Mouse (Mus musculus) stomach, embryonic 15.5 days (tissue): Measurements from ENCODE around the gene Hid1. TPM values are rescaled to one million over a fixed set of nuclear protein-coding genes. Genes with fewer than 3 reads are reported as not detected.

Source experiments
- ATAC-seq: fragments of 200-750 bp; cut with Nextera tagmentation; 2 replicates; pipeline ENCODE4 v1.8.0; 2017; ENCODE audit warnings: low read depth, moderate number of reproducible peaks, moderate TSS enrichment; ENCODE audit not compliant: insufficient read depth, low FRiP score
- H3K27ac ChIP-seq: fragments of 300-500 bp; sonication (generic); 2 replicates; pipeline ENCODE4 v1.5.1; 2015; ENCODE audit warnings: mild to moderate bottlenecking, inconsistent platforms
- H3K27me3 ChIP-seq: fragments of 300-500 bp; sonication (generic); replicated peaks from 2 replicates; pipeline ENCODE4 v1.6.1; 2015; ENCODE audit warnings: inconsistent platforms
- H3K36me3 ChIP-seq: fragments of 300-500 bp; sonication (generic); 2 replicates; pipeline ENCODE4 v1.6.1; 2015; ENCODE audit warnings: inconsistent platforms
- H3K4me1 ChIP-seq: fragments of 300-500 bp; sonication (generic); 2 replicates; pipeline ENCODE4 v1.6.1; 2015; ENCODE audit warnings: inconsistent platforms
- H3K4me2 ChIP-seq: fragments of 300-500 bp; sonication (generic); 2 replicates; pipeline ENCODE4 v1.6.1; 2015; ENCODE audit warnings: mild to moderate bottlenecking, inconsistent platforms
- H3K4me3 ChIP-seq: fragments of 300-500 bp; sonication (generic); replicated peaks from 2 replicates; pipeline ENCODE4 v1.5.1; 2015; ENCODE audit warnings: inconsistent platforms
- H3K9ac ChIP-seq: fragments of 300-500 bp; sonication (generic); 2 replicates; pipeline ENCODE4 v1.6.1; 2015; ENCODE audit warnings: inconsistent platforms
- H3K9me3 ChIP-seq: fragments of 300-500 bp; sonication (generic); 2 replicates; pipeline ENCODE4 v1.6.1; 2016; ENCODE audit warnings: inconsistent platforms
- WGBS: fragments of 180-500 bp; shearing (Covaris S2); methylation state at CpG from one replicate; pipeline ENCODE4 v1.1.7; 2015; 5-methylcytosine and 5-hydroxymethylcytosine counted together
- polyA plus RNA-seq: library from polyadenylated mRNA; unstranded; fragments of >200 nt; fragmentation: Nextera tagmentation; extraction: Ambion mirVana; gene quantifications from 2 replicates; pipeline ENCODE4 v1.2.1, GENCODE M21; 2015

The Hid1 gene
- polyA plus RNA-seq, 1 experiment from 2014 or later: 32.9 TPM

GRCm38 (mm10) chr11:115373805-115374694, 6.5 kb upstream of the Hid1 start:
- whole genome bisulfite sequencing: 4% methylated on average over 30 of the region's 30 CpGs
- Histone ChIP-seq H3K4me2 (peak overlapping the region; percentile 83), H3K27ac (no peak overlapping the region), H3K9ac (no peak overlapping the region; the same call in 1 of the 2 replicates), H3K36me3 (no peaks in the 10 kb centered on the region), H3K9me3 (no peaks in the 10 kb centered on the region), H3K27me3 (peaks cover 10% of the 10 kb centered on the region), H3K4me1 (peaks cover 12% of the 10 kb centered on the region), H3K4me3 (peak overlapping the region; percentile 37)
- no peak for ATAC-seq

- Histone ChIP-seq H3K36me3 (no peaks in the 10 kb centered on the region), H3K9me3 (no peaks in the 10 kb centered on the region), H3K27ac (no peak overlapping the region), H3K4me1 (peaks cover 12% of the 10 kb centered on the region), H3K4me3 (no peak overlapping the region), H3K27me3 (peaks cover 10% of the 10 kb centered on the region), H3K4me2 (no peak overlapping the region), H3K9ac (no peak overlapping the region)
- WGBS: 42% methylated on average over 2 of the region's 2 CpGs
- no peak for ATAC-seq
These were observed 5.2 kb upstream of the Hid1 start for GRCm38 (mm10) chr11:115372737-115373136.

- ATAC-seq: no peak
- H3K27me3 ChIP-seq: peaks cover 17% of the 10 kb centered on the region
These were observed 4.5 kb upstream of the Hid1 start for GRCm38 (mm10) chr11:115372015-115372414.

GRCm38 (mm10) chr11:115371354-115371753, 3.8 kb upstream of the Hid1 start:
- H3K27me3 ChIP-seq: peaks cover 20% of the 10 kb centered on the region
- WGBS: 52% methylated on average over 8 of the region's 8 CpGs

More at GRCm38 (mm10) chr11:115372015-115372414, 4.5 kb upstream of the Hid1 start:
- Histone ChIP-seq H3K4me1 (peaks cover 17% of the 10 kb centered on the region), H3K9me3 (no peaks in the 10 kb centered on the region), H3K9ac (no peak overlapping the region), H3K4me3 (no peak overlapping the region), H3K4me2 (no peak overlapping the region), H3K27ac (no peak overlapping the region), H3K36me3 (no peaks in the 10 kb centered on the region)
- 48% methylated on average over 1 of the region's 1 CpGs for WGBS

GRCm38 (mm10) chr11:115370368-115370767, 2.8 kb upstream of the Hid1 start:
- peaks cover 26% of the 10 kb centered on the region for H3K4me1 ChIP-seq
- H3K27ac ChIP-seq: no peak overlapping the region
- H3K9ac ChIP-seq: no peak overlapping the region
- H3K4me3 ChIP-seq: no peak overlapping the region
- ATAC-seq: no peak
- peaks cover 20% of the 10 kb centered on the region for H3K27me3 ChIP-seq
- H3K36me3 ChIP-seq: no peaks in the 10 kb centered on the region
- no peak overlapping the region for H3K4me2 ChIP-seq
- no peaks in the 10 kb centered on the region for H3K9me3 ChIP-seq
- WGBS: 51% methylated on average over 7 of the region's 7 CpGs

More at GRCm38 (mm10) chr11:115371354-115371753, 3.8 kb upstream of the Hid1 start:
- Histone ChIP-seq H3K27ac (no peak overlapping the region), H3K4me3 (no peak overlapping the region), H3K9ac (no peak overlapping the region), H3K36me3 (no peaks in the 10 kb centered on the region), H3K4me1 (peaks cover 21% of the 10 kb centered on the region), H3K4me2 (no peak overlapping the region), H3K9me3 (no peaks in the 10 kb centered on the region)
- ATAC-seq: no peak

- Histone ChIP-seq H3K27ac (peak overlapping the region; percentile 52), H3K9me3 (no peaks in the 10 kb centered on the region), H3K4me3 (peak overlapping the region; percentile 53), H3K36me3 (no peaks in the 10 kb centered on the region), H3K27me3 (peaks cover 10% of the 10 kb centered on the region), H3K4me2 (peak overlapping the region; percentile 73), H3K9ac (peak overlapping the region; percentile 49; the same call in 1 of the 2 replicates), H3K4me1 (peaks cover 15% of the 10 kb centered on the region)
- ATAC-seq: no peak
- WGBS: 5% methylated on average over 28 of the region's 28 CpGs
These were observed 706 bp downstream of the Hid1 start for GRCm38 (mm10) chr11:115366706-115367394.

GRCm38 (mm10) chr11:115366039-115366705, 1.4 kb downstream of the Hid1 start:
- Histone ChIP-seq H3K4me3 (peak overlapping the region; percentile 53), H3K9me3 (no peaks in the 10 kb centered on the region), H3K27me3 (peaks cover 10% of the 10 kb centered on the region), H3K9ac (no peak overlapping the region), H3K36me3 (no peaks in the 10 kb centered on the region), H3K27ac (no peak overlapping the region; the same call in 1 of the 2 replicates), H3K4me1 (peaks cover 15% of the 10 kb centered on the region), H3K4me2 (peak overlapping the region; percentile 73)
- WGBS: 29% methylated on average over 7 of the region's 7 CpGs
- no peak for ATAC-seq

- H3K9ac ChIP-seq: no peak overlapping the region
- H3K4me2 ChIP-seq: no peak overlapping the region; the same call in 1 of the 2 replicates
- no peaks in the 10 kb centered on the region for H3K9me3 ChIP-seq
- ATAC-seq: no peak; the same call in 1 of the 2 replicates
- H3K27ac ChIP-seq: peak overlapping the region; percentile 44; the same call in 1 of the 2 replicates
- no peaks in the 10 kb centered on the region for H3K36me3 ChIP-seq
- peaks cover 25% of the 10 kb centered on the region for H3K4me1 ChIP-seq
- WGBS: 84% methylated on average over 3 of the region's 3 CpGs
- H3K4me3 ChIP-seq: no peak overlapping the region
- H3K27me3 ChIP-seq: peaks cover 10% of the 10 kb centered on the region
These were observed 3.4 kb downstream of the Hid1 start for GRCm38 (mm10) chr11:115364136-115364535.

GRCm38 (mm10) chr11:115359726-115360125, 7.8 kb downstream of the Hid1 start:
- ATAC-seq: no peak
- 64% methylated on average over 6 of the region's 6 CpGs for WGBS
- 0 out of 2 replicates have a peak overlapping the region, but pooled peaks have one; percentile 3 for H3K4me2 ChIP-seq

GRCm38 (mm10) chr11:115359293-115359692, 8.3 kb downstream of the Hid1 start:
- Histone ChIP-seq H3K27ac (peak overlapping the region; percentile 68; the same call in 1 of the 2 replicates), H3K9me3 (no peaks in the 10 kb centered on the region), H3K4me1 (peaks cover 17% of the 10 kb centered on the region), H3K36me3 (no peaks in the 10 kb centered on the region), H3K4me3 (no peak overlapping the region), H3K9ac (no peak overlapping the region), H3K27me3 (0 out of 2 replicates have a peak, but pooled peaks cover 5% of the 10 kb centered on the region), H3K4me2 (0 out of 2 replicates have a peak overlapping the region, but pooled peaks have one; percentile 3)
- 0 out of 2 replicates have a peak, but pooled peaks have one; percentile 11 for ATAC-seq
- WGBS: 41% methylated on average over 3 of the region's 3 CpGs

More at GRCm38 (mm10) chr11:115359726-115360125, 7.8 kb downstream of the Hid1 start:
- H3K4me3 ChIP-seq: no peak overlapping the region
- H3K4me1 ChIP-seq: peaks cover 17% of the 10 kb centered on the region
- no peaks in the 10 kb centered on the region for H3K9me3 ChIP-seq
- 0 out of 2 replicates have a peak, but pooled peaks cover 5% of the 10 kb centered on the region for H3K27me3 ChIP-seq
- peak overlapping the region; percentile 68; the same call in 1 of the 2 replicates for H3K27ac ChIP-seq
- H3K36me3 ChIP-seq: no peaks in the 10 kb centered on the region
- H3K9ac ChIP-seq: no peak overlapping the region

GRCm38 (mm10) chr11:115358468-115358867, 9.1 kb downstream of the Hid1 start:
- no peak overlapping the region for H3K4me2 ChIP-seq
- H3K9ac ChIP-seq: no peak overlapping the region
- no peaks in the 10 kb centered on the region for H3K36me3 ChIP-seq
- 19% methylated on average over 5 of the region's 5 CpGs for WGBS
- 0 out of 2 replicates have a peak, but pooled peaks cover 5% of the 10 kb centered on the region for H3K27me3 ChIP-seq
- peak overlapping the region; percentile 68; the same call in 1 of the 2 replicates for H3K27ac ChIP-seq
- peaks cover 17% of the 10 kb centered on the region for H3K4me1 ChIP-seq
- H3K4me3 ChIP-seq: no peak overlapping the region
- H3K9me3 ChIP-seq: no peaks in the 10 kb centered on the region
- ATAC-seq: no peak
